Mouse (Mus musculus) splenic B cell, adult 2 months (primary cell): ENCODE results near the gene Gm28043.
"Not testable (repeated sequence)": the region's sequence is repeated elsewhere in the genome, so short reads cannot be mapped to it uniquely, and the experiment has no call there.

Experiments used
- DNase-seq: peaks from one replicate; pipeline ENCODE4 v3.0.0-alpha.2; 2011; ENCODE audit warnings: low read depth, low spot score
- H3K27me3 ChIP-seq: 2 replicates; pipeline ENCODE4 v1.6.1; 2012; ENCODE audit warnings: mild to moderate bottlenecking, low read length, moderate library complexity, mixed read lengths; ENCODE audit not compliant: control insufficient read depth, poor library complexity, insufficient read depth, severe bottlenecking
- H3K36me3 ChIP-seq: 2 replicates; pipeline ENCODE4 v1.6.1; 2012; ENCODE audit warnings: mild to moderate bottlenecking, low read length, moderate library complexity, mixed read lengths; ENCODE audit not compliant: control insufficient read depth, poor library complexity, insufficient read depth, severe bottlenecking

The Gm28043 gene

GRCm38 (mm10) chr17:29704781-29705180, 90.1 kb downstream of the Gm28043 start:
- H3K27me3 ChIP-seq = no peaks in the 10 kb centered on the region
- H3K36me3 ChIP-seq = peaks cover 3% of the 10 kb centered on the region; the same call in 1 of the 2 replicates
- peak; percentile 71 for DNase-seq

DNA sequence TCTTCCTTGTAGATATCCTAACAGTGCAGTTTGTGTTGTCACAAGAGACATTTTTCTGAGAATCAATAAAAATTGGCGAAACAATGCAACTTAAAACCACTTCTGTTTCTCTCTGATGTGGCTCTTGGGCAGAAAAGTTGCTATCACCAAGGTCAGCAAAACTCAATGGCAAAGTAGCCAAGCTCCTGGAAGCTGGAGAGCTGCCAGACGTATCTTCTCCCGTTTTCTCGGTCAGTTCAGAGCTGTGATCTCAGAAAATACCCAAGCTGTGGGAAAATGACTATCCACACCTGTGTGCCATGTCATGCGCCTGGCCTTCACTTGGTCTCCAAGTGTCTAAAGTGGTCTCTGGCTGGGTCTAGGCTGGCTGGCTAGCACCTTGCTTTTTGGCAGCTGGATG, 91.2 kb downstream of the Gm28043 start:
- peaks cover 1% of the 10 kb centered on the region; the same call in 1 of the 2 replicates for H3K36me3 ChIP-seq
- H3K27me3 ChIP-seq = no peaks in the 10 kb centered on the region
- DNase-seq = no peak

DNA sequence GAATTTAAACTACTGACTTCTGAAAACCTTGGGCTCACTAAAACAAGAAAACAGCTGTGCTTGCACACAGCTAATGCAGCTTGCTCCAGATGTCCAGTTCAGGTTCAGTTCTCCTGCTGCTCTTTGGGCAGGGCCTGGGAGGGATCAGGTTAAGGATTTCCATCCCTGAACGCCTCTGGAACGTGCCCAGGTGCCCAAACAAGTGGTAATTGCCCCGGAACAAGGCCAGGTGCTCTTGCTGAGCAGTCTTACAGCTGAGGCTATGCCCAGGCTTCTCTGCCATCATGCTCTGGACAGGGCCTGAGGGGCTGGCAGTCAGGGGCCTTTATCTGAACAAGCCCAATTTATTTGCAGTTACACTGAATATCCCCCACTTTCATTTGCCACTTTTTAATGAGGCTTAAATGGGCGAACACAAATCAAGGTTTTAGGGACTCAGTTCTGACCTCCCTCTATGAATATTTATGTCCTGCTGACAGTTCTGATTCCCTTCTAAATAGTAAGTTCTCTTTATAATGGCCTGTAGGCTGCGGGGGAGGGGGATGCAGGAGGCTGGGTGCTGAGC, 92.4 kb downstream of the Gm28043 start:
- DNase-seq = no peak
- Histone ChIP-seq H3K36me3 (no peaks in the 10 kb centered on the region; the same call in 1 of the 2 replicates), H3K27me3 (no peaks in the 10 kb centered on the region)

DNA sequence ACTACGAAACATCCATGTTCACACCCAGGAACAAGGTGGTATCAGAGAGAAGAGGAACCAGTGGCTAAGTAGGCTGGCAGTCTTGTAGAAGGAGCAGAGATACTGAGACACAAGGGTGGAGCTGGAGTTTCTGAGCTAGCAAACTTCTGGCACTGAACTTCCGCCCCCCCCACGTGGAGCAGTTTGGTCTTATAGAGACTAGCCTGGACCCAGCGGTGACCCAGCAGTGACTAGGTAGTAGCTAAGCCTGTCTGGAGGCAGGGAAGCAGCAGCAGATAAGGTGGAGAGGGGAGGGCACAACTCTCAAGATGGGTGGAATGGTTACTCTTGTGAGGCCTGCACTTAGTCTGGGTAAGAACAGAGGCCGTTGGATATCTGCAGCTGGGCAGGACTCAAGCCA, 94.1 kb downstream of the Gm28043 start:
- no peaks in the 10 kb centered on the region for H3K36me3 ChIP-seq
- no peaks in the 10 kb centered on the region for H3K27me3 ChIP-seq
- DNase-seq = no peak

DNA sequence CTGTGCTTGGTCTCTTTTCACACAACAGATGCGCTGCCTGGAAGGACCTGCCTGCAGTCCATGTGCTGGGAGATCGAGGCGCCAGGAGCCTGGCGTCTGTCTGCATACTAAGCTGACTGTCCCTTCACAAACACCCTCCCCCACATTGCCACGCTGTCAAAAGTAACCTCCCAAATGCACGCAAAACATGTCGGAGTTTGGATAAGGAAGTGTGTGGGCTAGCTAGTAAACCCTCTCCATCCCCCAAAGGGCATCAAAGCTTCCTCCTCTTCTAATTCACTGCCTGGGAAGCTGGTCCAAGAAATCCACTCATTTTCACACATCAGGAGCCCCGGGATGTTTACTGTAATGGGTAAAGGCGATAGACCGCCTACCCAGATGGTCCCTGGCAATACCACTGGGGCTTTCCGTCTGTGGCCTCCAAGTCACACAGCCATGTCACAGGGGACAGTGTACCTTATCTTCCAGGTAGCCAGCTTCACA, 95.9 kb downstream of the Gm28043 start:
- H3K27me3 ChIP-seq = no peaks in the 10 kb centered on the region
- H3K36me3 ChIP-seq = no peaks in the 10 kb centered on the region
- DNase-seq = no peak

GRCm38 (mm10) chr17:29711076-29711744, 96.5 kb downstream of the Gm28043 start:
- Histone ChIP-seq H3K27me3 (no peaks in the 10 kb centered on the region), H3K36me3 (no peaks in the 10 kb centered on the region)
- DNase-seq = no peak

DNA sequence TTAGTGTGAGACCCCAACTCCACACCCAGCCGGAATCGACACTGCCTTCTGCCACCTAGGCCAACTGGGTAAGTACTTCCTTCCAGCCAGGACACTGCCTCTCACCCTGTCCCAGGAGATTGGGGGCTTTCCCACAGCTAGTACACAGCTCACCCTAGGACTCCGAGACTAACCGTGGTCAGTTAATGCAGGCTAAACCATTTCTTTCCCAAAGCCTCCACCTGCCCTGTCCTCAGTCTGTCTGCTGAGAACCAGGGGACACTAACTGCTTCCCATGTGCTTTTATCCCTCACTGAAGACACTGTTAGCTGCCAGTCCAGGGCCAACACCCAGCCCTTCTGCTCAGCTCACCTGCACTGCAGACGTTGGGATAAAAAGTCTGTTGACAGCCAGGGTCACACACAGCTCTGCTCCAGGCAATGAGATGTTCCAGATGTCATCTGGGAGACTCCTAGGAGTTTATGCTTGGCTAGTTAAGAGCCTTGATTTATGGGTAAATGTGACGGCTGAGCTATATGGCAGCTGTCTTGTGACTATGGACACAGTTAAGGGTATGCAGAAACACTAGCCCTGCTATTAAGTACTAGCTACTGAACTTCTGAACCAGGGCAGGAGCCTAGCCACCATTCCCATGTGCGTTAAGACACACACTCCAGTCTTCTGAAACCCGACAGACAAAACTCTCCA, 97.2 kb downstream of the Gm28043 start:
- Histone ChIP-seq H3K36me3 (no peaks in the 10 kb centered on the region), H3K27me3 (no peaks in the 10 kb centered on the region)
- peak; percentile 36 for DNase-seq

- Histone ChIP-seq H3K36me3 (no peaks in the 10 kb centered on the region), H3K27me3 (no peaks in the 10 kb centered on the region)
- DNase-seq = no peak
Observed at GRCm38 (mm10) chr17:29712565-29712964, 97.9 kb downstream of the Gm28043 start.

GRCm38 (mm10) chr17:29713734-29714133, 99.1 kb downstream of the Gm28043 start:
- not testable (repeated sequence) for H3K27me3 ChIP-seq, DNase-seq, H3K36me3 ChIP-seq

- Histone ChIP-seq H3K36me3 (no peaks in the 10 kb centered on the region), H3K27me3 (no peaks in the 10 kb centered on the region; the same call in 1 of the 2 replicates)
- peak; percentile 98 for DNase-seq
Observed at GRCm38 (mm10) chr17:29716732-29717445, 102.2 kb downstream of the Gm28043 start, which contains the start of gene Ccdc167. Gene Ccdc167 (minus strand): TSS chr17:29717044.

DNA sequence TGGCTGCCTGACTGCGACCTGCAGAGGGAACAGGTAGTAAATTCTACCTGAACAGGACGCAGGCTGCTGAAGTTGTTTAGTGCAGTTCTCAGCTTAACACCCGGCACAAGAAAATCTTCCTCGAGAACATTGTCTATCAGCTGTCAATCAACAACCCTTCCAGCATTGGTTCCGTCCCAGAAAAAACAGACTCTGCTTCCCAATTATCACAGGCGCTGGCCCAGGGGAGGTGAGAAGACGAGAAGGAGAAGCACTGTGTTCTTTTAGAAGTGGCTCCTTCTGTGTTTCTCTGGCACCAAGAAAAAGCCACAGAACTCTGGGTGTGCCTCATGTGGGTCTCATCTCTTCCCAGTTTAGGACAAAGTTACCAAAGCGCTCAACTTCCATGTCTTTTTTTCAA, 104.0 kb downstream of the Gm28043 start:
- DNase-seq = no peak
- H3K27me3 ChIP-seq = no peaks in the 10 kb centered on the region; the same call in 1 of the 2 replicates
- H3K36me3 ChIP-seq = no peaks in the 10 kb centered on the region

DNA sequence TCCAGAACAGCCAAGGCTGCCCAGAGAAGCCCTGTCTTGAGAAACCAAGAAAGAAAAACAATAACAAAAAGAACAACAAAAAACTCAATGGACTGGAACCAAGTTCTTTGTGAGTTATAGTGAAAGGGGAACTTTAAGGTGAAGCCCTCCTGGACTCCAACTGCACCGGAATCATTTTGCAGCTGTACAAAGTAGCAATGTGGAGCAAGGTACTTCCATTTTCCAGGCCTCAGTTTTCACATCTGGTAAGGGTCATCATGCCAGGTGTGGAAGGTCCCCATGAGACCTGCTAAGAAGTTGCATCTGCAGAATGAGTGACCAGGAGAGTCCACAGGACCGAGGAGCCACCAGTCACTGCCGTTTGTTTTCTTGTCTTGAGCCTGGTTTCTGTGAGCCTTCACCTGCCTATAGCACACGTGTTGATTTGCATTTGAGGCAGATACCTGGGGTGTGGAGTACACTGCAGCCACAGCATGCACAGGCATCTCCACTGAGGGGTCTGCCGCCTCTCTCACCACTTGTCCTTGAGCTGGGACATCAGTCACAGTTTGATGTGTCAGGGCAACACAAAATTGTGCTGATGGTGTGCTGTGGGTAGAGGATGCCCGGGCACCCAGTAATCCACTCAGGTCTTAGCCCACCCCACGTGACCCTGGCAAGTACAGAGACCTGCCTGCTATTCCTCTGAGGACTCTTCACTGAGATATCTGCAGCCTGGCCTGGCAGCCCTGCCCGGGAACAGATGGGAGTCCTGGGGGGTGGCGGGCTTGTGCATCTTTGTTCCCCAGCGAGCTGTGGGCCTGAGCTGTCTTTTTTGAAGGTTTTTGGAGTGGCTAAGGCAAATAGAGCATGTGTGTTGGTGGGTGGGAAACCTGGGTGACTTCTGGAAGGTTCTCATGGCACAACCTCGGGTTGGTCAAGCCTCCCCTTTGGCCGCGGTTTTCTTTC, 105.2 kb downstream of the Gm28043 start:
- Histone ChIP-seq H3K27me3 (no peaks in the 10 kb centered on the region; the same call in 1 of the 2 replicates), H3K36me3 (no peaks in the 10 kb centered on the region)
- peak; percentile 56 for DNase-seq

- Histone ChIP-seq H3K27me3 (no peaks in the 10 kb centered on the region; the same call in 1 of the 2 replicates), H3K36me3 (no peaks in the 10 kb centered on the region)
- no peak for DNase-seq
Observed at GRCm38 (mm10) chr17:29720755-29721365, 106.2 kb downstream of the Gm28043 start.
